Mouse (Mus musculus) heart, postnatal 0 days (tissue): Measurements from ENCODE around the gene Cog5. TPM values are rescaled to one million over a fixed set of nuclear protein-coding genes. Genes with fewer than 3 reads are reported as not detected.

ENCODE experiments used
- ATAC-seq: fragments of 200-750 bp; cut with Nextera tagmentation; 2 replicates; pipeline ENCODE4 v1.8.0; 2017; ENCODE audit warnings: low read depth, moderate number of reproducible peaks, moderate library complexity; ENCODE audit not compliant: insufficient read depth
- DNase-seq: peaks from one replicate; pipeline ENCODE4 v3.0.0-alpha.2; 2016; ENCODE audit warnings: low spot score
- H3K27ac ChIP-seq: fragments of 300-500 bp; sonication (generic); 2 replicates; pipeline ENCODE4 v1.5.1; 2014; ENCODE audit warnings: low read depth, mild to moderate bottlenecking
- H3K27me3 ChIP-seq: fragments of 300-500 bp; sonication (generic); 2 replicates; pipeline ENCODE4 v1.6.1; 2014; ENCODE audit warnings: low read length, mixed read lengths; ENCODE audit not compliant: control insufficient read depth, insufficient read depth
- H3K36me3 ChIP-seq: fragments of 300-500 bp; sonication (generic); replicated peaks from 2 replicates; pipeline ENCODE4 v1.6.1; 2014; ENCODE audit warnings: low read length, mixed read lengths; ENCODE audit not compliant: control insufficient read depth, insufficient read depth
- H3K4me1 ChIP-seq: fragments of 300-500 bp; sonication (generic); 2 replicates; pipeline ENCODE4 v1.6.1; 2014; ENCODE audit warnings: antibody characterized with exemption; ENCODE audit not compliant: control insufficient read depth, insufficient read depth
- H3K4me2 ChIP-seq: fragments of 300-500 bp; sonication (generic); 2 replicates; pipeline ENCODE4 v1.6.1; 2014; ENCODE audit warnings: low read depth, mild to moderate bottlenecking, low read length, moderate library complexity
- H3K4me3 ChIP-seq: fragments of 300-500 bp; sonication (generic); 2 replicates; pipeline ENCODE4 v1.5.1; 2014; ENCODE audit warnings: low read depth, low read length
- H3K9ac ChIP-seq: fragments of 300-500 bp; sonication (generic); replicated peaks from 2 replicates; pipeline ENCODE4 v1.6.1; 2014; ENCODE audit warnings: low read depth, low read length, mixed read lengths
- H3K9me3 ChIP-seq: fragments of 300-500 bp; sonication (generic); replicated peaks from 2 replicates; pipeline ENCODE4 v1.6.1; 2016; ENCODE audit warnings: low read length; ENCODE audit not compliant: control insufficient read depth
- CTCF ChIP-seq: IDR thresholded peaks from 2 replicates; pipeline ENCODE4 v1.5.1; 2016; ENCODE audit warnings: antibody characterized with exemption, control low read depth, low read depth
- EP300 ChIP-seq: IDR thresholded peaks from 2 replicates; pipeline ENCODE4 v1.6.1; 2016; ENCODE audit warnings: antibody characterized with exemption, low read depth
- WGBS: fragments of 180-500 bp; shearing (Covaris S2); extraction: QIAGEN DNeasy Blood & Tissue Kit; methylation state at CpG from one replicate; pipeline ENCODE4 v1.1.7; 2014; 5-methylcytosine and 5-hydroxymethylcytosine counted together
- polyA plus RNA-seq: library from polyadenylated mRNA; unstranded; fragments of >200 nt; fragmentation: Nextera tagmentation; extraction: Ambion mirVana; gene quantifications from 2 replicates; pipeline ENCODE4 v1.2.1, GENCODE M21; 2015
- total RNA-seq: library from RNA; depleted of rRNA; stranded (reverse); fragments of >200 nt; gene quantifications from 2 replicates; pipeline ENCODE4 v1.2.3, GENCODE M21; 2014; ENCODE audit warnings: low replicate concordance

Cog5 gene
- total and polyA plus RNA-seq, 2 experiments from 2014 or later: 22.4 to 58.4 TPM

- no peaks in the 10 kb centered on the region for H3K9me3 ChIP-seq
- WGBS: 42% methylated on average over 16 of the region's 16 CpGs
- H3K27me3 ChIP-seq: no peaks in the 10 kb centered on the region
- no peak for TF ChIP-seq EP300
- no peak for TF ChIP-seq CTCF
- no peak for DNase-seq
- no peak overlapping the region for H3K27ac ChIP-seq
- no peak overlapping the region for H3K4me3 ChIP-seq
- H3K36me3 ChIP-seq: no peaks in the 10 kb centered on the region
- H3K4me2 ChIP-seq: peak overlapping the region; percentile 41
- H3K4me1 ChIP-seq: no peaks in the 10 kb centered on the region
- no peak overlapping the region for H3K9ac ChIP-seq
- ATAC-seq: no peak
These were observed 208.2 kb downstream of the Cog5 start for GRCm38 (mm10) chr12:31862668-31863538.

GRCm38 (mm10) chr12:31876775-31877174 lies 222.1 kb downstream of the Cog5 start:
- no peaks in the 10 kb centered on the region for H3K27me3 ChIP-seq
- peak; percentile 17; the same call in 1 of the 2 replicates for ATAC-seq
- no peak overlapping the region for H3K4me2 ChIP-seq
- no peak for TF ChIP-seq CTCF
- TF ChIP-seq EP300: no peak
- peak overlapping the region; percentile 34; the same call in 1 of the 2 replicates for H3K27ac ChIP-seq
- 49% methylated on average over 4 of the region's 4 CpGs for WGBS
- peak; percentile 40 for DNase-seq
- H3K4me3 ChIP-seq: no peak overlapping the region
- no peak overlapping the region for H3K9ac ChIP-seq
- H3K9me3 ChIP-seq: no peaks in the 10 kb centered on the region
- H3K36me3 ChIP-seq: no peaks in the 10 kb centered on the region
- peaks cover 5% of the 10 kb centered on the region; the same call in 1 of the 2 replicates for H3K4me1 ChIP-seq

GRCm38 (mm10) chr12:31882736-31883135 lies 228.1 kb downstream of the Cog5 start:
- no peak for ATAC-seq
- DNase-seq: no peak
- no peak overlapping the region for H3K4me3 ChIP-seq
- no peaks in the 10 kb centered on the region for H3K27me3 ChIP-seq
- no peak overlapping the region for H3K9ac ChIP-seq
- no peak overlapping the region for H3K27ac ChIP-seq
- H3K36me3 ChIP-seq: peaks cover 16% of the 10 kb centered on the region; the same call in 1 of the 2 replicates
- 61% methylated on average over 1 of the region's 1 CpGs for WGBS
- no peaks in the 10 kb centered on the region for H3K4me1 ChIP-seq
- TF ChIP-seq EP300 (no peak), CTCF (no peak)
- no peak overlapping the region for H3K4me2 ChIP-seq
- no peaks in the 10 kb centered on the region for H3K9me3 ChIP-seq

GRCm38 (mm10) chr12:31884365-31884764 lies 229.7 kb downstream of the Cog5 start:
- no peaks in the 10 kb centered on the region for H3K9me3 ChIP-seq
- TF ChIP-seq EP300: no peak
- TF ChIP-seq CTCF: no peak
- WGBS: 73% methylated on average over 4 of the region's 4 CpGs
- H3K27me3 ChIP-seq: no peaks in the 10 kb centered on the region
- no peaks in the 10 kb centered on the region for H3K4me1 ChIP-seq
- no peak overlapping the region for H3K9ac ChIP-seq
- H3K4me2 ChIP-seq: no peak overlapping the region
- no peak overlapping the region for H3K4me3 ChIP-seq
- no peak for ATAC-seq
- no peak for DNase-seq
- H3K27ac ChIP-seq: no peak overlapping the region
- peaks cover 16% of the 10 kb centered on the region; the same call in 1 of the 2 replicates for H3K36me3 ChIP-seq

- Histone ChIP-seq H3K27me3 (no peaks in the 10 kb centered on the region), H3K4me2 (no peak overlapping the region), H3K36me3 (peaks cover 16% of the 10 kb centered on the region; the same call in 1 of the 2 replicates), H3K27ac (no peak overlapping the region), H3K9ac (no peak overlapping the region), H3K9me3 (no peaks in the 10 kb centered on the region), H3K4me3 (no peak overlapping the region), H3K4me1 (no peaks in the 10 kb centered on the region)
- no peak for TF ChIP-seq EP300
- no peak for TF ChIP-seq CTCF
- no peak for ATAC-seq
- no peak for DNase-seq
- WGBS: 82% methylated on average over 4 of the region's 4 CpGs
These were observed 230.4 kb downstream of the Cog5 start for GRCm38 (mm10) chr12:31885084-31885483.
